Mouse (Mus musculus): Measurements from ENCODE around the gene Hoxd10.

The Hoxd10 gene

GRCm38 (mm10) chr2:74666411-74666810 is 25.3 kb upstream of the Hoxd10 start:
- DNase-seq (ENCODE audit: low spot score): no peak

GRCm38 (mm10) chr2:74667191-74667841 is 24.4 kb upstream of the Hoxd10 start:
- no peak for DNase-seq (ENCODE audit: low spot score)

- DNase-seq (ENCODE audit: low spot score): no peak
Observed at GRCm38 (mm10) chr2:74667842-74668357, 23.8 kb upstream of the Hoxd10 start, which contains the start of gene Hoxd13. Gene Hoxd13, plus strand, starts transcription at chr2:74668310.

- DNase-seq (ENCODE audit: low spot score): no peak
Observed at GRCm38 (mm10) chr2:74668370-74669229, 23.1 kb upstream of the Hoxd10 start.

- no peak for DNase-seq (ENCODE audit: low spot score)
Observed at GRCm38 (mm10) chr2:74669230-74669578, 22.5 kb upstream of the Hoxd10 start.

- DNase-seq (ENCODE audit: low spot score): no peak
Observed at GRCm38 (mm10) chr2:74669650-74670235, 22.0 kb upstream of the Hoxd10 start.

GRCm38 (mm10) chr2:74670632-74671188 is 21.0 kb upstream of the Hoxd10 start:
- no peak for DNase-seq (ENCODE audit: low spot score)

GRCm38 (mm10) chr2:74671847-74672246 is 19.9 kb upstream of the Hoxd10 start:
- DNase-seq (ENCODE audit: low spot score): no peak

GRCm38 (mm10) chr2:74672481-74673362 is 19.0 kb upstream of the Hoxd10 start:
- no peak for DNase-seq (ENCODE audit: low spot score)

GRCm38 (mm10) chr2:74673835-74674425 is 17.8 kb upstream of the Hoxd10 start:
- no peak for DNase-seq (ENCODE audit: low spot score)

- DNase-seq (ENCODE audit: low spot score): no peak
Observed at GRCm38 (mm10) chr2:74674881-74675665, 16.7 kb upstream of the Hoxd10 start, which contains the start of gene Hoxd12. Gene Hoxd12, plus strand, starts transcription at chr2:74675013.

GRCm38 (mm10) chr2:74675666-74676282 is 15.9 kb upstream of the Hoxd10 start:
- no peak for DNase-seq (ENCODE audit: low spot score)

GRCm38 (mm10) chr2:74676376-74677052 is 15.2 kb upstream of the Hoxd10 start:
- DNase-seq (ENCODE audit: low spot score): no peak

- DNase-seq (ENCODE audit: low spot score): no peak
Observed at GRCm38 (mm10) chr2:74677106-74677505, 14.6 kb upstream of the Hoxd10 start.

- no peak for DNase-seq (ENCODE audit: low spot score)
Observed at GRCm38 (mm10) chr2:74678891-74679595, 12.7 kb upstream of the Hoxd10 start, which contains the start of gene Hoxd11. Gene Hoxd11, plus strand, starts transcription at chr2:74679557.

GRCm38 (mm10) chr2:74679596-74679971 is 12.1 kb upstream of the Hoxd10 start:
- no peak for DNase-seq (ENCODE audit: low spot score)

- DNase-seq (ENCODE audit: low spot score): no peak
Observed at GRCm38 (mm10) chr2:74679980-74680379, 11.7 kb upstream of the Hoxd10 start.
